Mouse (Mus musculus) brain, embryonic 14.5 days (tissue): Measurements from ENCODE around the gene Psapl1.

Experiments used
- CTCF ChIP-seq: fragments of 200-500 bp; IDR thresholded peaks from 2 replicates; pipeline ENCODE4 v1.5.1; 2012; ENCODE audit warnings: inconsistent platforms, mild to moderate bottlenecking, moderate library complexity, borderline replicate concordance; ENCODE audit not compliant: insufficient read depth, insufficient read length; ENCODE audit errors: extremely low read depth
- POLR2A ChIP-seq: fragments of 200-500 bp; IDR thresholded peaks from 2 replicates; pipeline ENCODE4 v1.6.1; 2012; ENCODE audit warnings: mild to moderate bottlenecking, inconsistent platforms, borderline replicate concordance; ENCODE audit not compliant: poor library complexity, insufficient read depth, insufficient read length, severe bottlenecking; ENCODE audit errors: extremely low read depth

GRCm38 (mm10) chr5:36176409-36176808 lies 27.4 kb upstream of the Psapl1 start:
- TF ChIP-seq CTCF = no peak
- TF ChIP-seq POLR2A = no peak
